Mouse (Mus musculus): ENCODE results near the gene Mybpc1. TPM values are rescaled to one million over a fixed set of nuclear protein-coding genes. Genes with fewer than 3 reads are reported as not detected.
"Not testable (repeated sequence)": the region's sequence is repeated elsewhere in the genome, so short reads cannot be mapped to it uniquely, and the experiment has no call there.

Gene Mybpc1
- polyA plus RNA-seq, 1 experiment: not detected

- no peak for TF ChIP-seq CTCF (IDR thresholded peaks at IDR 0.05; ENCODE audit: insufficient read depth, low read depth, low read length)
- no peak for TF ChIP-seq POLR2A (IDR thresholded peaks at IDR 0.05; ENCODE audit: insufficient read depth, low read depth, low read length)
- 91% methylated on average over 8 of the region's 8 CpGs for WGBS
- Histone ChIP-seq H3K4me1 (ENCODE audit: control insufficient read depth, insufficient read depth, low read length) (no peaks in the 10 kb centered on the region), H3K4me3 (ENCODE audit: insufficient read depth, low read depth, low read length) (no peak overlapping the region), H3K27ac (ENCODE audit: insufficient read depth, low read depth, low read length) (no peak overlapping the region)
Observed at GRCm38 (mm10) chr10:88522795-88523194, 82.2 kb downstream of the Mybpc1 start.

GRCm38 (mm10) chr10:88515049-88515448, 89.9 kb downstream of the Mybpc1 start:
- H3K4me1 ChIP-seq (ENCODE audit: control insufficient read depth, insufficient read depth, low read length); H3K27ac ChIP-seq (ENCODE audit: insufficient read depth, low read depth, low read length); H3K4me3 ChIP-seq (ENCODE audit: insufficient read depth, low read depth, low read length): not testable (repeated sequence)
- 88% methylated on average over 7 of the region's 7 CpGs for WGBS

- Histone ChIP-seq H3K4me1 (ENCODE audit: control insufficient read depth, insufficient read depth, low read length) (no peaks in the 10 kb centered on the region), H3K27ac (ENCODE audit: insufficient read depth, low read depth, low read length) (no peak overlapping the region), H3K4me3 (ENCODE audit: insufficient read depth, low read depth, low read length) (no peak overlapping the region)
- TF ChIP-seq CTCF (IDR thresholded peaks at IDR 0.05; ENCODE audit: insufficient read depth, low read depth, low read length) (no peak), POLR2A (IDR thresholded peaks at IDR 0.05; ENCODE audit: insufficient read depth, low read depth, low read length) (no peak)
- WGBS: 48% methylated on average over 2 of the region's 2 CpGs
Observed at GRCm38 (mm10) chr10:88514495-88514894, 90.5 kb downstream of the Mybpc1 start.

GRCm38 (mm10) chr10:88513574-88514135, 91.3 kb downstream of the Mybpc1 start:
- 82% methylated on average over 8 of the region's 8 CpGs for WGBS
- H3K27ac ChIP-seq (ENCODE audit: insufficient read depth, low read depth, low read length): no peak overlapping the region
- TF ChIP-seq CTCF (IDR thresholded peaks at IDR 0.05; ENCODE audit: insufficient read depth, low read depth, low read length) (no peak), POLR2A (IDR thresholded peaks at IDR 0.05; ENCODE audit: insufficient read depth, low read depth, low read length) (no peak)
- H3K4me1 ChIP-seq (ENCODE audit: control insufficient read depth, insufficient read depth, low read length): no peaks in the 10 kb centered on the region
- H3K4me3 ChIP-seq (ENCODE audit: insufficient read depth, low read depth, low read length): no peak overlapping the region

GRCm38 (mm10) chr10:88511355-88511754, 93.6 kb downstream of the Mybpc1 start:
- H3K4me3 ChIP-seq (ENCODE audit: insufficient read depth, low read depth, low read length): no peak overlapping the region
- H3K27ac ChIP-seq (ENCODE audit: insufficient read depth, low read depth, low read length): no peak overlapping the region
- WGBS: 88% methylated on average over 9 of the region's 9 CpGs
- TF ChIP-seq CTCF (IDR thresholded peaks at IDR 0.05; ENCODE audit: insufficient read depth, low read depth, low read length) (no peak), POLR2A (IDR thresholded peaks at IDR 0.05; ENCODE audit: insufficient read depth, low read depth, low read length) (no peak)
- no peaks in the 10 kb centered on the region for H3K4me1 ChIP-seq (ENCODE audit: control insufficient read depth, insufficient read depth, low read length)

- WGBS: 58% methylated on average over 12 of the region's 12 CpGs
- Histone ChIP-seq H3K4me1 (ENCODE audit: control insufficient read depth, insufficient read depth, low read length) (no peaks in the 10 kb centered on the region), H3K27ac (ENCODE audit: insufficient read depth, low read depth, low read length) (no peak overlapping the region), H3K4me3 (ENCODE audit: insufficient read depth, low read depth, low read length) (no peak overlapping the region)
- no peak for TF ChIP-seq CTCF (IDR thresholded peaks at IDR 0.05; ENCODE audit: insufficient read depth, low read depth, low read length)
- no peak for TF ChIP-seq POLR2A (IDR thresholded peaks at IDR 0.05; ENCODE audit: insufficient read depth, low read depth, low read length)
Observed at GRCm38 (mm10) chr10:88510503-88511271, 94.3 kb downstream of the Mybpc1 start.

- WGBS: 94% methylated on average over 7 of the region's 7 CpGs
- H3K27ac ChIP-seq (ENCODE audit: insufficient read depth, low read depth, low read length): no peak overlapping the region
- H3K4me1 ChIP-seq (ENCODE audit: control insufficient read depth, insufficient read depth, low read length): no peaks in the 10 kb centered on the region
- TF ChIP-seq POLR2A (IDR thresholded peaks at IDR 0.05; ENCODE audit: insufficient read depth, low read depth, low read length) (no peak), CTCF (IDR thresholded peaks at IDR 0.05; ENCODE audit: insufficient read depth, low read depth, low read length) (no peak)
- H3K4me3 ChIP-seq (ENCODE audit: insufficient read depth, low read depth, low read length): no peak overlapping the region
Observed at GRCm38 (mm10) chr10:88507691-88508143, 97.2 kb downstream of the Mybpc1 start.

GRCm38 (mm10) chr10:88505256-88505655, 99.7 kb downstream of the Mybpc1 start:
- H3K4me1 ChIP-seq (ENCODE audit: control insufficient read depth, insufficient read depth, low read length): peaks cover 4% of the 10 kb centered on the region; the same call in 1 of the 2 replicates
- TF ChIP-seq POLR2A (IDR thresholded peaks at IDR 0.05; ENCODE audit: insufficient read depth, low read depth, low read length) (no peak), CTCF (IDR thresholded peaks at IDR 0.05; ENCODE audit: insufficient read depth, low read depth, low read length) (no peak)
- 86% methylated on average over 5 of the region's 5 CpGs for WGBS
- H3K27ac ChIP-seq (ENCODE audit: insufficient read depth, low read depth, low read length): no peak overlapping the region
- no peak overlapping the region for H3K4me3 ChIP-seq (ENCODE audit: insufficient read depth, low read depth, low read length)

GRCm38 (mm10) chr10:88504481-88504880, 100.5 kb downstream of the Mybpc1 start:
- Histone ChIP-seq H3K4me3 (ENCODE audit: insufficient read depth, low read depth, low read length) (no peak overlapping the region), H3K27ac (ENCODE audit: insufficient read depth, low read depth, low read length) (0 out of 2 replicates have a peak overlapping the region, but pooled peaks have one; percentile 31), H3K4me1 (ENCODE audit: control insufficient read depth, insufficient read depth, low read length) (peaks cover 6% of the 10 kb centered on the region; the same call in 1 of the 2 replicates)
- no peak for TF ChIP-seq POLR2A (IDR thresholded peaks at IDR 0.05; ENCODE audit: insufficient read depth, low read depth, low read length)
- TF ChIP-seq CTCF (IDR thresholded peaks at IDR 0.05; ENCODE audit: insufficient read depth, low read depth, low read length): no peak
- 61% methylated on average over 3 of the region's 3 CpGs for whole genome bisulfite sequencing

Measured in olfactory bulb, adult 2 months (tissue).